Mouse (Mus musculus): Measurements from ENCODE around the gene Gnat2.

Gnat2 gene

DNA sequence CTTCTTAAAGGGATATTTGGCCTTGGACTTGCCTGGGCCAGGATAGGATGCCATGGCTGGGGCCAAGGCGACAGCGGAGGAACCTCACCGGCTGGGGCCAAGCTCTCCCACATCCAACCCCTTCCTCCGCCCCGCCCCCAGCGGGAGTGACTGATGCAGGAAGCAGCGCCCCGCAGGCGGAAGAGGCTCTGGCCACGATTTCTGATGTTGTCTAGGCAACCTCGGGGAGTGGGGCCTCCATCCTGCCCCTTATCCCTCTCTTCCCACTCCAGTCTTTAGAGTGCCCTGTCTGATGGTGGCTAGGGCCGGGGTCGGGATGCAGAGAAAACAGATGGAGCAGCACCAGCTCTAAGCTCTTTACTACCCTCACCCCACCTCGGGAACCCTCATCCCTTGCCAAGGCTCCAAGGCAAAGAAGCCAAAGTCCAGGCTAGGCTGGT is 7.3 kb upstream of the Gnat2 start:
- DNase-seq (ENCODE audit: low read depth) = peak; percentile 84

DNA sequence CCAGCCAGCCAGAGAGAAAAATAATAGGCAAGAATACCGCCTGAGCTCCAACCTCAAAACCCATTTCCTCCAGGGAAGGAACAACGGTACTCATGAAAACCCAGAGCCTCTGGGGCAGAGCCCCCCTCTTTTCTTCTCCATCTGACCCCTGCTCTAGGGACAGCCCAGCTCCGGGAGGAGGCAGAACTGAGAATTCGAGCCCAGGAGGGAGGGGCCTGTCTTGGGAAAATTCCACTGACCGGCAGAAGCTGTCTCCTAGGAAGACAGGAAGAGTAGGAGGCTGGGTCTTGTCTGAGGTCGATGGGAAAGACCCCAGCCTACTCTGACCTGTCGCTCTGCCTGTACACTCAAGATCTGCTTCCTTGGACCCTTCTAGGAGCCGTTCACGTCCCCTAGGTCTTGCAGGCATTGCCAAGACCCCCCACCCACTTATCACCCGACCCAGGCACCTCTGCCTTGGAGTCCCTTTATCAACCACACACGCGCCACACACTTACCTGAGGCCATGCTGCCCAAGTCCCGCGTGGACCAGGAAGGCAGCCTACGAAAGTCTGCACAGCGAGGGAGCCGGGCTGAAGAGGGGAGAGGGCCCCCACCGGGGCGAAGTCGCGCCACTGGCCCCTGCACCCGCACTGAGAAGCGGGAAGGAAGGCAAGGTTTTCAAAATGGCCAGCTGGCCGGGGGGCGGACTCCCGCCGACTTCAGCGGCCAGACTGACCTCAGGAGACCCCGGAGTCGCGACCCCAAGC is 6.7 kb upstream of the Gnat2 start:
- DNase-seq (ENCODE audit: low read depth) = no peak

DNA sequence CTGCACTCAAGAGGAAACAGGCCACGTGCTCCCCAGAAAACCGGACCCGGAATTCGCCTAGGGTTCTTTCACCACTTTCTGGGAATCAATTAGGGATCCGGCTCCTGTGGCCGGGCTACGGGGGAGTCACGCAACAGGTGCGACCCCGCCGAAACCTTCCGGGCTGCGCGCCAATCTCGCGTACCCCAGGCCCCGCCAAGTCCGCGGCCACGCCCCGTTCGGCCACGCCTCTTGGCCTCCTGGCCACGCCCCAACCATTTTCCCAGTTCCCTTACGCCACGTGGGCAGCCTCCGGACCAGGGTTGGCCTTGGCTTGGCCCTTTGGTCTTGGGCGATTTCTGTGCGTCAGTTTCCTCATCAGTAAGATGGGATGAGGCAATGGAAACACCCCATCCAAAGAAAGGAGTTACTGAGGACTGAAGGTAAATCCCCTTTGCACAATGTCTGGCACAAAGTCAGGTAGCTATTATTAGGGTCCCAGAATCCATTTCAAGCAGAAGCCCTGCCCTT is 6.1 kb upstream of the Gnat2 start, which contains the start of gene Ampd2:
Gene Ampd2, minus strand, starts transcription at position 182 of the 510 bp plus-strand sequence.
- DNase-seq (ENCODE audit: low read depth) = no peak

DNA sequence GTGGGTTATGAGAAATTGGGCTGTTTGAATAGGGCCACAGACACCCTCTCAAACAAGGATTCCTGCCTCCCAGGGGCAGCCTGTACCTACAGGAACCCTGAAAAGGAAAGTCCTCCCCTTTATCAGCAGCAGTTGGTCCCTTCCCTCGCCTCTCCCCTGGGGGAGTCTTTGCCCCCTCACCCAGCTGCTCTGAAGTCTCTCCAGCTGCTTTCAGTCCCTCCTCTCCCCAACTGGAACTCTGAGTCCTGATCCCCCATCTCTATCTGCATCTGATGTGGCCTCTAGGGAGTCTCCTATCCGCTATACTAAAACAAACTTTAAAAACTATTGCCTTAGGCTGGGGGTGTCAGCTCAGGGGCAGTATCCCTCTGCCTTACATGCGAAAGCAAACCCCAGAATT is 5.3 kb upstream of the Gnat2 start:
- DNase-seq (ENCODE audit: low read depth) = no peak

DNA sequence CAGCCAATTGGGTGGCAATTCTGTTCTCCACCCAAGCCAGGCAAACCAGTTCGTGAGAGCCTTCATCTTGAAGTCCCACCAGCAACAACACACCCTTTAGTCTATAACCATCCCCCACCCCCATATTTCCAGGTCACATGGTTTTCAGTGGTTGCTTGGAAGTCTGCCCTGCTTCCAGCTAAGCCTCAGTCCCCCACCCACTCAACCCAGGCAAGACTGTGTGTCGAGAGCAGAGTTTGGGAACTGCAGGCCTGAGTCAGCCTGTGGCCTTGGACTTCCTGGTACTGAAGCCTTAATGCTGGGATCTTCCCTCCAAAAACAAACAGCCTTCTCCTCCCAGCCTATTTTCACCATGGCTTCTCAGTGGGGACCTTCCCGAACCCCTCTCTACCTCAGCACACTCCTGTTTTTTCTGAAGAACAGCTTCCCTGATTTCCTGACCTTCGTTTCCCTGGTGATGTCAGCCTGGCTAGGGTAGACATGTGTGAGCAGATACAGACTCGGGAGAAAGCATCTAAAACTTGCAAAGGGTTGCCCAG is 3.7 kb upstream of the Gnat2 start:
- DNase-seq (ENCODE audit: low read depth) = no peak

DNA sequence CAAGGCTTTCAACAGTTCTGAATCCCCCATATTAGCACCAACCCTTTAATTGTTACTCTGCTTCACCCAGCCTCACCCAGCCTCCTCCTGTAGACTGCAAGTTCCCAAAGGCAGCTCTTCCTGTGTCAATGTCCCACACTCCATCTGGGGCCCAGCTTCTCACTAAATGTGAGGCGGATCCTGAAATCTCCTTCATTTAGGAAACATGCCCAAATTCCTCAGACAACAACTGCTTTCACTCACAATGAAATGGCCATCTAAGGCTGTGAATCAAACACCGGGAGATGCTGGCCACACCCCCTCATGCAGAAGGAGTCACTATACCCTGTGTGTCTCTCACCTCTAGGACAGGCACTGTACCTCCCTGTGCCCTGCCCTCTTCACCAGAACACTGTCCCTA is 2.7 kb upstream of the Gnat2 start:
- DNase-seq (ENCODE audit: low read depth) = no peak

DNA sequence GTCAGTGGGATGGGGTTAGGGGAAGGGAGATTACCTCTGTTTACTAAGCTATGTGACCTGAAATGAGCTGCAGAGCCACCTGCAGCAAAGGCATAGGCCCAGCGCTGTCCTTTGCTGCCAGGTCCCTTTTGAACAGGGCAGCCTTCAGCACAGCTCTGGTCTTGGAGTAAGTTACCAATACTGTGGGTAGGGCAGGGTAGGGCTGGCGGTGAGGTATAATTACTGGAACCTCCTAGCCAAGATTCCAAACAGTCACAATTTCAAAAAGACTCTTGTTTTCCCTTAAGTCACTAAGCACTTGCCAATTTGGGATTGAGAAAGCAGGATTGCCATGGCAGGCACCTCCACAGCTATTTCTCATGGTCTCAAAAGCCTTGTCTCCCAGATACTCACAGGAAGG is 2.0 kb upstream of the Gnat2 start:
- no peak for DNase-seq (ENCODE audit: low read depth)

DNA sequence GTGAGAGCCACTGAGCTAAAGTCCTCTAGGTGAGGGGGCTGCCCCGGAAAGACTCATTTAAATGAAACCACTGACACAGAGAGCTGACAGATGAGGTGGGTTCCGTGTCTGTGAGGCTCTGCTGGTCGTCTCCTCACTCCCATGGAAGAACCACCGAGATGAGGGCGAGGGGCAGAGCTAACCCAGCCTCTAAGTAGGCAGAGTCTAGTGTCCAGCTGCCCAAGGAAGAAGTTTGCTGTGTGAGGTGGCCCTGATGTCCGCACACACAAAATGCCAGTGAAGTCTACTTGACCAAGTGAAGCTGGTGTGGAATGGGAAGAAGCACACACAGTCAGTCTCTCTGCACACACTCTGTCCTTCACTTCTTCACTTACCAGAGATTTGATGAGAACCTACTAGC is 559 bp upstream of the Gnat2 start:
- no peak for DNase-seq (ENCODE audit: low read depth)

DNA sequence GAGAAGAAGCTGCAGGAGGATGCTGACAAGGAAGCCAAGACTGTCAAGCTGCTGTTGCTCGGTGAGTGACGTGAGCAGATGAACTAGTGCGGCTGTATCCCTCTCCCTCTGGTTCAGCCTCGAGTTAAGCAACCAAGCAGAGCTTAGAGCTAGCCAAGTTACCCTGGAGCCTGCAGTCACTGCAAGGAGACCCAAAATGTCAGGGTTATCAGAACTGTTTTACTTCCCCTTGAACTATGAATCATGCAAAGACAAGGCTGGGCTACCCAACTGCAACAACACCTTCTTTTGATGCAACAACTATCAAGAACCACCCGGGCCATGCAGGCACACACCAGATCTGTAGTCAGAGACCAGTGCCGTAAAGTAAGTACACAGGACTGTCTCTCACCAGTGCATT is 717 bp downstream of the Gnat2 start:
- no peak for DNase-seq (ENCODE audit: low read depth)

DNA sequence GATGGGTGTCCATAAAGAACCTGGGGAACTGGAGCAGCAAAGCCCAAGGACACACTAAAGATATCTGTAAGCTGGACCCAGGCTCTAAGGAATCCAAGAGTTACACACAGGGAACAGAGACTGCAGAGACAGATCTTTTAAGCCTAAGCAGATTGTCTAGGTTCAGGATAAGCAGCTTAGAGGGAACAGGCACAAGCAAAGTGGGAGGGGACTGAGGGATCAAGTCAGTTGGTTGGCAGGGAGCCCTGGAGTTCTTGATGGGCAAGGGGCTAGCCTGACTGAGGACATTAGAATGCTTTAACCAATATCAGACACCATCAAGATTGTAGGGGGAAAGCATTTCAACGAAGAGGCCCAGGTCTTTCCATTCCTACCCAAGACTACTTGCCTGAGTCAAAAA is 1.6 kb downstream of the Gnat2 start:
- DNase-seq (ENCODE audit: low read depth) = no peak

DNA sequence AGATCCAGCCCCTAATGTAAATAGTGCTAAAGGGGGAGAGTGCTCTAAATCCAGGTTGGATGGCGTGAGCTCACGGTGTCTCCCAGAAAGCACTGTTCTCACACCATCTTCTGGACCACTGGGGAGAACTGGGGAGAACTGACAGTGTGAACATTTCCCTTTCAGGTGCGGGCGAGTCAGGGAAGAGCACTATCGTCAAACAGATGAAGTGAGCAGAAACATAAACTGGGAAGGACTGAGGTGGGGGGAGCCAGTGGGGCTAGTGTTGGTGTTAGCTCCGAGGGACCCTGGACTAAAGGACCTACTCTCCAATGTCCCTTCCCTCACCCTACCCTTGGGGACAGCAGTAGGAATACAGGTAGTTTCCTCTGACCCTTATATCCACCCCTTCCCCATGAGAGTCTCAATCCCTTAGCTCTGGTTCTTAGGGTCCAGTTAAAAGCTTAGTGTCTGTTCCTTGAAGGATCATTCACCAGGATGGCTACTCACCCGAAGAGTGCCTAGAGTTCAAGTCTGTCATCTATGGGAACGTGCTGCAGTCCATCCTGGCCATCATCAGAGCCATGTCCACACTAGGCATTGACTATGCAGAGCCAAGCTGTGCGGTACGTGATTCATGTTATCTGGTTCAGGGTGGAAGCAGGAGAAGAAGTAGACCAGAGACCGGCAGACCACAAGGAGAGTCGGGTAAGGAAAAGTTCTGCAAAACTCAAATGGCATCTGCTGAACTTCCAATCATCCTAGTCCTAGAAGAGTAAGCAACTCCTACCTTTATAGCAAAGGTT is 2.6 kb downstream of the Gnat2 start:
- DNase-seq (ENCODE audit: low read depth) = no peak

DNA sequence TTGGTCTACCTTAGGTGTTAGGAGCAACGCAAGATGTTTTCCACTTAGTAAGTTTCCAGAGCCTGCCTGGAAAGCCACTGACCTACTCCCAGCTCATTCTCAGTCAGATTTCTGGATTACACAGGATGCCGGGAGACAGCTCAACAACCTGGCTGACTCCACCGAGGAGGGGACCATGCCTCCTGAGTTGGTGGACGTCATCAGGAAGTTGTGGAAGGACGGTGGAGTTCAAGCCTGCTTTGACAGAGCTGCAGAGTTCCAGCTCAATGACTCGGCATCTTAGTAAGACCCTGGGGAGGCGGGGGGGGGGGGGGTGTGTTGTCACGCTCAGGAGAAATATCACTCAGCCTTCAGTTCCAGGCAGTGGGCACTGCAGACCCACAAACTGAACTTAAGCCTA is 3.6 kb downstream of the Gnat2 start:
- DNase-seq (ENCODE audit: low read depth) = no peak

DNA sequence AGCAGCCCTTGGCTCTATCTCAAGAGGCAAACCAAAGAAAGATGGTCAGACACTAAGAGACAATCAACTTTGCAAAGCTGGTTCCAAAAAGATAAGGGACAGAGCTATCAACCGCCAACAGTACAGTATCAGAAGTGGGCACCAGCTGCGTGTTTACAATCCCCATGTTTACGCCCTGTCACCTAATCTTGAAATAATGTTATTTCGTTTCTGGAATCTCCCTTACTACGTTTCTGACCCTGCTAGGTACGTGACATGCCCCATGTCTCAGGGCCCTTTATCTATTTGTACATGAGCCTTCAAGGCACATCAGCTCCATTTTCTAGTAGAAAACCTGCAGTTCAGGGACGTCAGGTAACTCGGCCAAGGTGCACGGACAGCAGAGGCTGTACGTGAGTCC is 4.1 kb downstream of the Gnat2 start:
- DNase-seq (ENCODE audit: low read depth) = peak; percentile 87

DNA sequence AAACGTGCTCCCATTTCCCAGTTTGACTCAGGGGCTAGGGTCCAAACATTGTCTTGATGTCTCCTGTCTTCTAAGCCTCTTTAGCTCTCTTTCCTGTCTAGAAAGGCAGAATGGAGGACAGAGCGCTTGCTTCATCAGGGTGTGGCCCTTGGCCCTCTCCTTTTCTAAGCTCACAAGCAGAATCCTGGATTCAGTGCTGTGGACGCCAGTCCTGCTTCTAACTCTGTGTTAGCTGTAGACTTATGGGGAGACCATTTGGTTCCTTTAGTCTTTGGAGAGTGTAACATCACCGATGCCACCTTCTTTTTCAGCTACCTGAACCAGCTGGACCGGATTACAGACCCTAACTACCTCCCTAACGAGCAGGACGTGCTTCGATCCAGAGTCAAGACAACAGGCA is 5.1 kb downstream of the Gnat2 start:
- DNase-seq (ENCODE audit: low read depth) = no peak

DNA sequence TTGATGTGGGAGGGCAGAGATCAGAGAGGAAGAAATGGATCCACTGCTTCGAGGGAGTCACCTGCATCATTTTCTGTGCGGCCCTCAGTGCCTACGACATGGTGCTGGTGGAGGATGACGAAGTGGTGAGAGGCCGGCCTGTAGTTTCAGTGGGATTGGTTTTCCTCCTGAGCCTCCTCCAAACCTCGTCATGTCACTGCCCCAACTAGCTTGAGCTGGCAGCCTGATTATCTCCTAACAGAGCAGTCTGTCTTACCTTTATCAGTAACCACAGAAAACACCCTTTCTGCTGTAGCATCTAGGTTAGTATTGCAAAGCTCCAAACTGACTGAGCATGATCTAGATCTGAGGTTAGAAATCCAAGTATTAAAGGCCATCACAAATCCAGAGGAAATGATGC is 5.7 kb downstream of the Gnat2 start:
- no peak for DNase-seq (ENCODE audit: low read depth)

DNA sequence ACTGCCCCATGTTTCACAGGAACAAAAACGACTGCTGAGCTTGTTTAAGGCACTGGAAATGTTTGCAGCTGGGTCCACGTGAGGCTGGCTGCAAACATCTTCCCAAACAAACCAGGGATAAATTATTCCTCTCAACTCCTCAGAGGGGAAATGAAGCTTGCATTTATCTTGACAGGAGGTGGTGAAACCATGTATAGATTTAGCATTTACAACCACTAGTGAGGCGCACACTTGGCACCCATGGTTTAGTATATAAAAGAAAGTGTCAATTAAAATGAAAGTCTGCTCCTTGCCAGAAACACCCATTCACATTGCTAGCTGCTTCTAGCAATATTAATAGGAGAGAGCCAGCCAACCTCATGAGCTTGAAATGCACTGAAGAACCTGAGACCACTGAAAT is 9.0 kb downstream of the Gnat2 start:
- no peak for DNase-seq (ENCODE audit: low read depth)

DNA sequence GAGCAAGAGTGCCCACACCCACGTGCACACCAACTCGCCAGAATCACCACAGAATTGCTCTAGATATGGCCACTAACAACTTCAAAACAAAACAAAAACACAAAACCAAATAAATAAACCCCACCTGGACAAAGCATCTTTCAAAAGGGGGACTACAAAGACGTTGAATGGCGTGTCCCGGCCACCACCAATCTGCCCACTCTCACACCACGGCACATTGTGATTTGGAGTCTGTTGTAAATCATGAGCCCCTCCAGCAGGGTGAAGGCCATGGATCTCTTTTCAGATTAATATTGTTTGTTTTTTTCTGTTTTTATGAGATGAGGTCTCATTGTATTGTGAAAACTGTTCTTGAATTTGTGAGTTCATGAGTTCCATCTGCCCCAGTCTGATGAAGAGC is 9.5 kb downstream of the Gnat2 start:
- no peak for DNase-seq (ENCODE audit: low read depth)

DNA sequence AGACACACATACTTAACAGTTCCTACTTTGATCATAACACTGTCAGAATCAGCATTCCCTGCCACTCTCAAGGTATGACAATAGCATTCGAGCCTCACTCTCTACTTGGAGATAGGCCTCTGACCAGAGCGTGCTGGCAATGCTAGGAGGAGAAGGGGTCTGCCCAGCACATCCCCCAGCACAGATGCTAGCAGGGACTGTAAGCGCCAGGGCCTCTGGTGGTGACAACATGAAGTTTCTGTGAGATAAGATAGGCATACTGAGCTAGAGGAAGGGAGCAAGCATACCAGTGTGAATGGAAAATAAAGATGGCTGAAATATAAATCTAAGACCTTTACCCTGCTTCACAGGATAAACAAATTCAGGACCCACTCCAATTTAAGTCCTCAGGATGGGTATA is 12.7 kb downstream of the Gnat2 start:
- DNase-seq (ENCODE audit: low read depth) = no peak

DNA sequence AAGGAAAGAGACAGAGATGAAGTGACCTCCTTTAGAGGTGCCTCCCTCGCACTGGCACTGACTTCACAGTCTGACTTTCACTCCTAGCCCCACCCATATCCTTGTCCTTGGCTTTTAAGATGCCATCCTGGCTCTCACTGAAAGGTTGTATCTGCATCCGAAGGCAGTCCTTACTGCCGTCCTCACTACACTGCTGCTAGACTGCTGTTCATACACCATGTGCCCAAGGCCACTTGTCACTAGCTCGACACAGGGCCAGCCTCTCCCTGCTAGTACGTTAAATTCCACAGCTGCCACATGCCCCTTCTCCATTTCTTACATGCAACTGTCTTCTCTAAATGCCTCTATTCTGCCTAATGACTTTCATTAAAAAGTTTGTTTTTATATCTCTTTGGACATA is 18.7 kb downstream of the Gnat2 start:
- no peak for DNase-seq (ENCODE audit: low read depth)

DNA sequence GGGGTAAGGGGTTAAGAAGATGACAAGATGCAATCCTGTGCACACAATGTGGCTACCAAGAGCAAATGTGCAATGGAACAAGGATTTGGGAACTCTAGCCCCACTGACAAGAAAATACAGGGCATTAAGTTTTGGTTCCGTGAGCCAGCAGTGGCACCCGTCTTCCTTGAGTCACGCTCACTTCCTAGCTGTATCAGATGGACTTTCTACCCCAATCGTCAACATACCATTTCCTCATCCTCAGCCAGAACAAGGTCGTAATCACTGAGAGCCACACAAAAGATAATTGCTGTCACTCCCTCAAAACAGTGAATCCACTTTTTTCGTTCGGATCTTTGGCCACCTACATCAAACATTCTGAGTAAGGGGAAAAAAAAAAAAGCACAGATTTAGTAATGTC is 19.7 kb downstream of the Gnat2 start:
- no peak for DNase-seq (ENCODE audit: low read depth)

DNA sequence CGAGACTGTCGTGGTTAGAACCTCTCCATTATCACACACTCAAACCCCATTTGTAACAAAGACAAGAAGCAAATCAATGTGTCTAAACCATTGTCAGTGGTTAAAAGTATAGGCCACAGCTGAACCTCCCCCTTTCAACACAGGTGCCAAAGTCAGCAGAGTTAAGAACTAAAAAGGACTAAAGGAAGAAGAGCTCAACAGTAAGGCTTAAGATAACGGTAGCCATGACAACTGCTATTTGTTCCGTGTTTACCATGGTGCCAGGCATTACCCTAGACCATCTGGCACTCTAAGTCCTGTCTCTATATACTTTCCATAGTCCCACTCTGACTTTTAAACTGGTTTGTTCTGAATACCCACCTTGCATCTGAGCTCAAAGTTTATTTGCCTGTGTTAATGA is 20.1 kb downstream of the Gnat2 start:
- no peak for DNase-seq (ENCODE audit: low read depth)

DNA sequence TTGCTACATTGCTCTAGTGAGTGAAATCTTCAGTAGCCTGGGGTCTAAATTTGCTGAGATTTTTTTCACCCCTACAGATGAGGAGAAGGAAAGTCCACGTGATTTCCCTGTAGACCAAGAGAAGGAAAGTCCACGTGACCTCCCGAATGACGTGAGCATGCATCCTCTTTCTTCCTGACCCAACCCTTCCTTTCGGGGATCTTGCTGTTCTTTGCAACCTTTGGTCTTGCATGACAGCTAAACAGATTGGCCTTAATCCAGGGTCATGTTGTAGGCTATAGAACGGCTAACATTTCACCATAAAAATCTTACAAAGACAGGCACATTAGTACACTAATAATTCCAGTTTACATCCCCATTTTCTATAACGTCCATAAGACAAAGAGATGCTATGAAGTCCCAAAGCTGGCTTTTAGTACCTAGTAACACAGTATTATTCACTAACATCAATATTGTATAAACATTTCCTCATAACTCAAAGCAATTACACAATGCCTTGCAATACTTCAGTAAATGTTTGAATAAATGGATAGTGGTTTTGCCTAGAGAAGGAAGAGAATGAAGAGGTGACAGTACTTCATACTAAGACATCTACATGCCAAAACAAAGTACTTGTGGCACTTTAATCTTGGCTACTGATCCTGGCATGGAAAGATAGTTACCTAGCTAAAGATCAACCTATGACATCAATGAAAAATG is 21.2 kb downstream of the Gnat2 start:
- no peak for DNase-seq (ENCODE audit: low read depth)

DNA sequence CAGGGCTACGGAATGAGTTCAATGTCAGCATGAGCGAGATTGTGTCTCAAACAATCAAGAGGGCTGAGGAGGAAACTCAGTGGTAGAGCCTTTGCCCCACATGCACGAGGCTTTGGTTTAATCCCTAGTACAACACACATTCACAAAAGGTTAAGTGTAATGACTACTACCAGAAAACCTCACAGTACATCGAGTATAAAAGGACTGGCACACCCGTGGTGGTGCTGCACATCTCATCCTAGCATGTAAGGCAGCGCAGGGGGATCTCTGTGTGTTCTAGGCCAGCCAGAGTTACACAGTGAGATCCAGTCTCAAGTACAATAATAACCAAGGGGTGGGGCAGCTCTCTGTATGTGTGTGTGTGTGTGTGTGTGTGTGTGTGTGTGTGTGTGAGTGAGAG is 24.9 kb downstream of the Gnat2 start:
- DNase-seq (ENCODE audit: low read depth) = no peak
